Mouse (Mus musculus): ENCODE data around the gene Ube2ql1. TPM values are rescaled to one million over a fixed set of nuclear protein-coding genes. Genes with fewer than 3 reads are reported as not detected.

Ube2ql1 gene
- polyA plus RNA-seq, 1 experiment from 2014 or later = 2.8 TPM

- Histone ChIP-seq H3K4me2 (replicated peaks) (peak overlapping the region; percentile 98), H3K27me3 (peaks cover 57% of the 10 kb centered on the region), H3K4me3 (peak overlapping the region; percentile 62), H3K4me1 (peaks cover 11% of the 10 kb centered on the region), H3K36me3 (no peaks in the 10 kb centered on the region), H3K27ac (no peak overlapping the region), H3K9ac (peak overlapping the region; percentile 41; the same call in 1 of the 2 replicates), H3K9me3 (no peaks in the 10 kb centered on the region)
- no peak for ATAC-seq (ENCODE audit: insufficient number of reproducible peaks, insufficient read depth, low FRiP score, low TSS enrichment)
- 2% methylated on average over 29 of the region's 29 CpGs for WGBS
These were observed 919 bp upstream of the Ube2ql1 start for GRCm38 (mm10) chr13:69740331-69741285.

- ATAC-seq (ENCODE audit: insufficient number of reproducible peaks, insufficient read depth, low FRiP score, low TSS enrichment) = peak; percentile 5
- peak overlapping the region; percentile 7; the same call in 1 of the 2 replicates for H3K27ac ChIP-seq
- under 1% methylated on average over 65 of the region's 78 CpGs for WGBS
These were observed 464 bp downstream of the Ube2ql1 start for GRCm38 (mm10) chr13:69739091-69739758.

GRCm38 (mm10) chr13:69738461-69738971, 1.2 kb downstream of the Ube2ql1 start:
- no peak overlapping the region for H3K27ac ChIP-seq
- peak overlapping the region; percentile 98 for H3K4me2 ChIP-seq (replicated peaks)
- no peaks in the 10 kb centered on the region for H3K36me3 ChIP-seq
- H3K4me3 ChIP-seq = peak overlapping the region; percentile 62
- H3K4me1 ChIP-seq = peaks cover 11% of the 10 kb centered on the region
- H3K9ac ChIP-seq = peak overlapping the region; percentile 59
- H3K27me3 ChIP-seq = peaks cover 69% of the 10 kb centered on the region
- 1% methylated on average over 40 of the region's 40 CpGs for whole genome bisulfite sequencing
- no peaks in the 10 kb centered on the region for H3K9me3 ChIP-seq
- no peak for ATAC-seq (ENCODE audit: insufficient number of reproducible peaks, insufficient read depth, low FRiP score, low TSS enrichment)

More at GRCm38 (mm10) chr13:69739091-69739758, 464 bp downstream of the Ube2ql1 start:
- Histone ChIP-seq H3K4me2 (replicated peaks) (peak overlapping the region; percentile 98), H3K36me3 (no peaks in the 10 kb centered on the region), H3K27me3 (peaks cover 65% of the 10 kb centered on the region), H3K4me1 (peaks cover 11% of the 10 kb centered on the region), H3K4me3 (peak overlapping the region; percentile 62), H3K9me3 (no peaks in the 10 kb centered on the region), H3K9ac (peak overlapping the region; percentile 59)

GRCm38 (mm10) chr13:69737444-69738185, 2.1 kb downstream of the Ube2ql1 start:
- H3K4me3 ChIP-seq = peak overlapping the region; percentile 62
- H3K4me1 ChIP-seq = peaks cover 11% of the 10 kb centered on the region
- H3K27ac ChIP-seq = no peak overlapping the region
- no peaks in the 10 kb centered on the region for H3K9me3 ChIP-seq
- H3K36me3 ChIP-seq = no peaks in the 10 kb centered on the region
- peak overlapping the region; percentile 98 for H3K4me2 ChIP-seq (replicated peaks)
- no peak overlapping the region for H3K9ac ChIP-seq
- peaks cover 72% of the 10 kb centered on the region for H3K27me3 ChIP-seq
- ATAC-seq (ENCODE audit: insufficient number of reproducible peaks, insufficient read depth, low FRiP score, low TSS enrichment) = no peak
- 21% methylated on average over 11 of the region's 19 CpGs for WGBS

- Histone ChIP-seq H3K9ac (no peak overlapping the region), H3K4me3 (no peak overlapping the region), H3K36me3 (no peaks in the 10 kb centered on the region), H3K27me3 (peaks cover 44% of the 10 kb centered on the region), H3K9me3 (no peaks in the 10 kb centered on the region), H3K27ac (no peak overlapping the region), H3K4me1 (peaks cover under 1% of the 10 kb centered on the region; the same call in 1 of the 2 replicates), H3K4me2 (replicated peaks) (no peak overlapping the region)
- 81% methylated on average over 6 of the region's 6 CpGs for WGBS
- ATAC-seq (ENCODE audit: insufficient number of reproducible peaks, insufficient read depth, low FRiP score, low TSS enrichment) = no peak
These were observed 7.1 kb downstream of the Ube2ql1 start for GRCm38 (mm10) chr13:69732636-69733035.

GRCm38 (mm10) chr13:69725376-69725775, 14.3 kb downstream of the Ube2ql1 start:
- H3K4me1 ChIP-seq = no peaks in the 10 kb centered on the region
- 95% methylated on average over 3 of the region's 3 CpGs for WGBS
- H3K27ac ChIP-seq = no peak overlapping the region
- no peak overlapping the region for H3K4me2 ChIP-seq (replicated peaks)
- ATAC-seq (ENCODE audit: insufficient number of reproducible peaks, insufficient read depth, low FRiP score, low TSS enrichment) = no peak
- peaks cover 6% of the 10 kb centered on the region; the same call in 1 of the 2 replicates for H3K27me3 ChIP-seq
- no peaks in the 10 kb centered on the region for H3K36me3 ChIP-seq
- H3K9ac ChIP-seq = no peak overlapping the region
- H3K9me3 ChIP-seq = no peaks in the 10 kb centered on the region
- no peak overlapping the region for H3K4me3 ChIP-seq

GRCm38 (mm10) chr13:69721141-69721540, 18.5 kb downstream of the Ube2ql1 start:
- H3K36me3 ChIP-seq = no peaks in the 10 kb centered on the region
- H3K27me3 ChIP-seq = 0 out of 2 replicates have a peak, but pooled peaks cover 7% of the 10 kb centered on the region
- ATAC-seq (ENCODE audit: insufficient number of reproducible peaks, insufficient read depth, low FRiP score, low TSS enrichment) = no peak
- 10% methylated on average over 6 of the region's 6 CpGs for WGBS
- H3K4me2 ChIP-seq (replicated peaks) = no peak overlapping the region
- H3K9ac ChIP-seq = no peak overlapping the region
- no peak overlapping the region for H3K4me3 ChIP-seq
- H3K9me3 ChIP-seq = no peaks in the 10 kb centered on the region
- no peaks in the 10 kb centered on the region; the same call in 1 of the 2 replicates for H3K4me1 ChIP-seq
- H3K27ac ChIP-seq = no peak overlapping the region

- H3K4me1 ChIP-seq = no peaks in the 10 kb centered on the region; the same call in 1 of the 2 replicates
- H3K9me3 ChIP-seq = no peaks in the 10 kb centered on the region
- no peak overlapping the region for H3K27ac ChIP-seq
- no peak overlapping the region for H3K4me3 ChIP-seq
- ATAC-seq (ENCODE audit: insufficient number of reproducible peaks, insufficient read depth, low FRiP score, low TSS enrichment) = no peak
- H3K9ac ChIP-seq = no peak overlapping the region
- H3K27me3 ChIP-seq = 0 out of 2 replicates have a peak, but pooled peaks cover 7% of the 10 kb centered on the region
- H3K36me3 ChIP-seq = no peaks in the 10 kb centered on the region
- 14% methylated on average over 11 of the region's 11 CpGs for WGBS
- no peak overlapping the region for H3K4me2 ChIP-seq (replicated peaks)
These were observed 21.7 kb downstream of the Ube2ql1 start for GRCm38 (mm10) chr13:69717860-69718598.

- 87% methylated on average over 7 of the region's 7 CpGs for WGBS
- no peak for ATAC-seq (ENCODE audit: insufficient number of reproducible peaks, insufficient read depth, low FRiP score, low TSS enrichment)
- no peak overlapping the region for H3K9ac ChIP-seq
These were observed 31.5 kb downstream of the Ube2ql1 start for GRCm38 (mm10) chr13:69708236-69708635.

GRCm38 (mm10) chr13:69707496-69707895, 32.2 kb downstream of the Ube2ql1 start:
- Histone ChIP-seq H3K9me3 (no peaks in the 10 kb centered on the region), H3K36me3 (no peaks in the 10 kb centered on the region)
- 91% methylated on average over 12 of the region's 12 CpGs for WGBS

More at GRCm38 (mm10) chr13:69708236-69708635, 31.5 kb downstream of the Ube2ql1 start:
- no peak overlapping the region for H3K27ac ChIP-seq
- H3K36me3 ChIP-seq = no peaks in the 10 kb centered on the region
- H3K9me3 ChIP-seq = no peaks in the 10 kb centered on the region
- H3K4me3 ChIP-seq = no peak overlapping the region
- no peak overlapping the region for H3K4me2 ChIP-seq (replicated peaks)
- H3K4me1 ChIP-seq = no peaks in the 10 kb centered on the region
- H3K27me3 ChIP-seq = 0 out of 2 replicates have a peak, but pooled peaks cover 6% of the 10 kb centered on the region

More at GRCm38 (mm10) chr13:69707496-69707895, 32.2 kb downstream of the Ube2ql1 start:
- no peak overlapping the region for H3K27ac ChIP-seq
- 0 out of 2 replicates have a peak, but pooled peaks cover 10% of the 10 kb centered on the region for H3K27me3 ChIP-seq
- H3K4me3 ChIP-seq = no peak overlapping the region
- H3K9ac ChIP-seq = no peak overlapping the region
- H3K4me1 ChIP-seq = no peaks in the 10 kb centered on the region
- no peak for ATAC-seq (ENCODE audit: insufficient number of reproducible peaks, insufficient read depth, low FRiP score, low TSS enrichment)
- no peak overlapping the region for H3K4me2 ChIP-seq (replicated peaks)
